Mouse (Mus musculus) MEL (cell line): Measurements from ENCODE around the gene Fmnl2. TPM values are rescaled to one million over a fixed set of nuclear protein-coding genes. Genes with fewer than 3 reads are reported as not detected.

Experiments
- DNase-seq: peaks from one replicate; pipeline ENCODE4 v3.0.0; 2011; ENCODE audit warnings: low read depth, low spot score
- H3K27ac ChIP-seq: 2 replicates; pipeline ENCODE4 v1.5.1; 2012; ENCODE audit warnings: low read depth, mild to moderate bottlenecking, control low read depth, low read length, moderate library complexity; ENCODE audit not compliant: control insufficient read depth
- H3K27me3 ChIP-seq, 2 experiments: fragments of 150-350 bp in 1 of 2; sonication (generic) in 1 of 2; 2 replicates each; pipeline ENCODE4 v1.6.1; 2012; ENCODE audit warnings: low read length in 2 of 2, mild to moderate bottlenecking in 2 of 2, improper control_type of control experiment in 1 of 2, moderate library complexity in 1 of 2; ENCODE audit not compliant: insufficient read depth in 2 of 2, control insufficient read depth in 1 of 2
- H3K36me3 ChIP-seq, 2 experiments: 2 replicates each; pipeline ENCODE4 v1.6.1; 2012 to 2014; ENCODE audit warnings: low read length in 2 of 2, improper control_type of control experiment in 1 of 2, inconsistent platforms in 1 of 2, mild to moderate bottlenecking in 1 of 2; ENCODE audit not compliant: insufficient read depth in 2 of 2, control insufficient read depth in 1 of 2
- H3K4me1 ChIP-seq, 2 experiments: fragments of 150-350 bp in 1 of 2; sonication (generic) in 1 of 2; 2 replicates each; pipeline ENCODE4 v1.6.1; 2012; ENCODE audit warnings: low read length in 2 of 2, improper control_type of control experiment in 1 of 2, mild to moderate bottlenecking in 1 of 2; ENCODE audit not compliant: insufficient read depth in 2 of 2, control insufficient read depth in 1 of 2
- H3K4me3 ChIP-seq, 2 experiments: fragments of 150-350 bp in 1 of 2; sonication (generic) in 1 of 2; 2 replicates each; pipeline ENCODE4 v1.5.1; 2012; ENCODE audit warnings: low read depth in 2 of 2, low read length in 2 of 2, mild to moderate bottlenecking in 2 of 2, moderate library complexity in 2 of 2, control low read depth in 1 of 2, improper control_type of control experiment in 1 of 2; ENCODE audit not compliant: control insufficient read depth in 1 of 2, insufficient read depth in 1 of 2
- H3K79me2 ChIP-seq: 2 replicates; pipeline ENCODE4 v1.6.1; 2012; ENCODE audit warnings: mild to moderate bottlenecking, low read length, moderate library complexity; ENCODE audit not compliant: control insufficient read depth, poor library complexity, insufficient read depth
- H3K9ac ChIP-seq: 2 replicates; pipeline ENCODE4 v1.6.1; 2012; ENCODE audit warnings: low read depth, mild to moderate bottlenecking, control low read depth, low read length, moderate library complexity; ENCODE audit not compliant: control insufficient read depth, poor library complexity, severe bottlenecking
- H3K9me3 ChIP-seq: fragments of 150-350 bp; sonication (generic); replicated peaks from 2 replicates; pipeline ENCODE4 v1.6.1; 2012; ENCODE audit warnings: mild to moderate bottlenecking, low read length, improper control_type of control experiment, moderate library complexity; ENCODE audit not compliant: insufficient read depth
- CHD1 ChIP-seq: IDR thresholded peaks from 2 replicates; pipeline ENCODE4 v1.6.1; 2012; ENCODE audit warnings: low read depth, mild to moderate bottlenecking, inconsistent platforms, low read length, improper control_type of control experiment
- E2F4 ChIP-seq: IDR thresholded peaks from 2 replicates; pipeline ENCODE4 v1.6.1; 2011; ENCODE audit warnings: low read depth, low read length, improper control_type of control experiment, borderline replicate concordance
- EP300 ChIP-seq, 2 experiments: IDR thresholded peaks; 2 replicates each; pipeline ENCODE4 v1.6.1; 2011; ENCODE audit warnings: improper control_type of control experiment in 2 of 2, low read length in 2 of 2, low read depth in 1 of 2, mild to moderate bottlenecking in 1 of 2
- ETS1 ChIP-seq: IDR thresholded peaks from 2 replicates; pipeline ENCODE4 v1.6.1; 2012; ENCODE audit warnings: low read depth, mild to moderate bottlenecking, inconsistent platforms, low read length, improper control_type of control experiment, moderate library complexity
- GABPA ChIP-seq: IDR thresholded peaks from 2 replicates; pipeline ENCODE4 v1.6.1; 2012; ENCODE audit warnings: low read depth, mild to moderate bottlenecking, inconsistent platforms, low read length, improper control_type of control experiment, moderate library complexity
- HCFC1 ChIP-seq: IDR thresholded peaks from 2 replicates; pipeline ENCODE4 v1.6.1; 2012; ENCODE audit warnings: low read depth, mild to moderate bottlenecking, inconsistent platforms, low read length, improper control_type of control experiment, moderate library complexity
- JUND ChIP-seq: IDR thresholded peaks from 2 replicates; pipeline ENCODE4 v1.6.1; 2011; ENCODE audit warnings: low read depth, mild to moderate bottlenecking, improper control_type of control experiment, low read length
- KAT2A ChIP-seq: conservative IDR thresholded peaks from 2 replicates; pipeline ENCODE4 v1.6.1; 2012; ENCODE audit warnings: low read depth, low read length, improper control_type of control experiment, inconsistent platforms
- MAX ChIP-seq: IDR thresholded peaks from 2 replicates; pipeline ENCODE4 v1.6.1; 2011; ENCODE audit warnings: low read length, improper control_type of control experiment
- MEF2A ChIP-seq: IDR thresholded peaks from 2 replicates; pipeline ENCODE4 v1.6.1; 2014; ENCODE audit warnings: low read depth, mild to moderate bottlenecking, inconsistent platforms, low read length, improper control_type of control experiment; ENCODE audit not compliant: poor library complexity, insufficient replicate concordance, severe bottlenecking; ENCODE audit errors: extremely low read depth
- MXI1 ChIP-seq: IDR thresholded peaks from 2 replicates; pipeline ENCODE4 v1.6.1; 2011; ENCODE audit warnings: mild to moderate bottlenecking, low read depth, low read length, improper control_type of control experiment
- MYB ChIP-seq: IDR thresholded peaks from 2 replicates; pipeline ENCODE4 v1.6.1; 2011; ENCODE audit warnings: mild to moderate bottlenecking, low read depth, low read length, improper control_type of control experiment
- MYC ChIP-seq: IDR thresholded peaks from 2 replicates; pipeline ENCODE4 v1.6.1; 2011; ENCODE audit warnings: low read depth, mild to moderate bottlenecking, low read length, improper control_type of control experiment, moderate library complexity
- NELFE ChIP-seq: IDR thresholded peaks from 2 replicates; pipeline ENCODE4 v1.6.1; 2011; ENCODE audit warnings: low read depth, low read length, improper control_type of control experiment
- POLR2A ChIP-seq, 2 experiments: IDR thresholded peaks; 2 replicates each; pipeline ENCODE4 v1.6.1; 2011 to 2012; ENCODE audit warnings: low read length in 2 of 2, mild to moderate bottlenecking in 2 of 2, control low read depth in 1 of 2, improper control_type of control experiment in 1 of 2, low read depth in 1 of 2, moderate library complexity in 1 of 2; ENCODE audit not compliant: control insufficient read depth in 1 of 2, insufficient read depth in 1 of 2, poor library complexity in 1 of 2
- POLR2AphosphoS2 ChIP-seq: IDR thresholded peaks from 2 replicates; pipeline ENCODE4 v1.6.1; 2011; ENCODE audit warnings: low read length, improper control_type of control experiment
- POLR2AphosphoS5 ChIP-seq: IDR thresholded peaks from 2 replicates; pipeline ENCODE4 v1.6.1; 2012; ENCODE audit warnings: low read depth, borderline replicate concordance, mild to moderate bottlenecking, inconsistent platforms, low read length, moderate library complexity, mixed read lengths
- RCOR1 ChIP-seq: IDR thresholded peaks from 2 replicates; pipeline ENCODE4 v1.6.1; 2012; ENCODE audit warnings: low read depth, mild to moderate bottlenecking, inconsistent platforms, low read length, improper control_type of control experiment
- SIN3A ChIP-seq: IDR thresholded peaks from 2 replicates; pipeline ENCODE4 v1.6.1; 2012; ENCODE audit warnings: low read length, improper control_type of control experiment, inconsistent platforms
- TAL1 ChIP-seq: IDR thresholded peaks from 2 replicates; pipeline ENCODE4 v1.6.1; 2012; ENCODE audit warnings: mild to moderate bottlenecking, inconsistent platforms, low read length, moderate library complexity, mixed read lengths
- UBTF ChIP-seq: IDR thresholded peaks from 2 replicates; pipeline ENCODE4 v1.6.1; 2012; ENCODE audit warnings: low read depth, mild to moderate bottlenecking, inconsistent platforms, low read length, improper control_type of control experiment, moderate library complexity, borderline replicate concordance; ENCODE audit not compliant: insufficient read depth
- USF1 ChIP-seq: IDR thresholded peaks from 2 replicates; pipeline ENCODE4 v1.6.1; 2014; ENCODE audit warnings: low read depth, mild to moderate bottlenecking, inconsistent platforms, low read length, improper control_type of control experiment, moderate library complexity
- ZC3H11A ChIP-seq: IDR thresholded peaks from 2 replicates; pipeline ENCODE4 v1.6.1; 2012; ENCODE audit warnings: low read depth, mild to moderate bottlenecking, inconsistent platforms, low read length, improper control_type of control experiment
- ZKSCAN1 ChIP-seq: IDR thresholded peaks from 2 replicates; pipeline ENCODE4 v1.6.1; 2012; ENCODE audit warnings: low read depth, mild to moderate bottlenecking, inconsistent platforms, low read length, improper control_type of control experiment, moderate library complexity
- ZMIZ1 ChIP-seq: IDR thresholded peaks from 2 replicates; pipeline ENCODE4 v1.6.1; 2012; ENCODE audit warnings: low read depth, mild to moderate bottlenecking, inconsistent platforms, low read length, improper control_type of control experiment, moderate library complexity
- polyA plus RNA-seq, 2 experiments: library from polyadenylated mRNA; stranded (reverse) in 1 of 2; unstranded in 1 of 2; fragments of >175 nt in 1 of 2; fragments of >200 nt in 1 of 2; gene quantifications; 2 replicates each; pipeline versions ENCODE4 v1.2.1 to v1.2.4; 2012; ENCODE audit warnings: low replicate concordance in 2 of 2, low read depth in 1 of 2; ENCODE audit not compliant: insufficient read length in 2 of 2, insufficient read depth in 1 of 2, missing spikeins in 1 of 2
- total RNA-seq: library from RNA; depleted of rRNA; stranded (reverse); fragments of 300-350 nt; gene quantifications from 2 replicates; pipeline ENCODE4 v1.2.3, GENCODE M21; 2012

Gene Fmnl2
- total and polyA plus RNA-seq, 3 experiments: not detected

DNA sequence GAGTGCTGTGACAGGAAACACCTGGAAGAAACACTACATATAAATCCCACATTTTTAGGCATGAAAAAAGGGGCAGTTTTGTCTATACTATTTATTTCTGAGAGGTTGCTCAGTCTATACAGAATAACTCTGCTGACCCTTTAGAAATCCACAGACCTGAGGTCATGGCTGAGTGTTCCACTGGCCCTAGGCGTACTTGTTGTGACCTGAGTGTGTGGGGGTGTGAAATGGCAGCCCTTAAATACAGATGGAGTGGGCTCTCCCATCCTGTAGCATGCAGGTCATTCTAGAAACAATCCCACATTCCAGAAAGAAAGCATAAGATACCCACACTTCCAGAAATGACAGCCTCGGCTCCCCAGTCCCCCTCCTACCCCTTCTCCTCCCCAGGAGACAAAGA, 180.6 kb downstream of the Fmnl2 start:
- Histone ChIP-seq H3K36me3 (no peaks in the 10 kb centered on the region), H3K9me3 (no peaks in the 10 kb centered on the region), H3K27ac (no peak overlapping the region), H3K27me3 (no peaks in the 10 kb centered on the region), H3K79me2 (no peaks in the 10 kb centered on the region; the same call in 1 of the 2 replicates), H3K9ac (no peak overlapping the region), H3K4me3 (no peak overlapping the region), H3K4me1 (no peaks in the 10 kb centered on the region)
- no peak for DNase-seq
- TF ChIP-seq CHD1 (no peak), GABPA (no peak), MYB (no peak), MYC (no peak), JUND (no peak), HCFC1 (no peak), USF1 (no peak), ZC3H11A (no peak), ZKSCAN1 (no peak), NELFE (no peak), ETS1 (no peak), MAX (no peak)

DNA sequence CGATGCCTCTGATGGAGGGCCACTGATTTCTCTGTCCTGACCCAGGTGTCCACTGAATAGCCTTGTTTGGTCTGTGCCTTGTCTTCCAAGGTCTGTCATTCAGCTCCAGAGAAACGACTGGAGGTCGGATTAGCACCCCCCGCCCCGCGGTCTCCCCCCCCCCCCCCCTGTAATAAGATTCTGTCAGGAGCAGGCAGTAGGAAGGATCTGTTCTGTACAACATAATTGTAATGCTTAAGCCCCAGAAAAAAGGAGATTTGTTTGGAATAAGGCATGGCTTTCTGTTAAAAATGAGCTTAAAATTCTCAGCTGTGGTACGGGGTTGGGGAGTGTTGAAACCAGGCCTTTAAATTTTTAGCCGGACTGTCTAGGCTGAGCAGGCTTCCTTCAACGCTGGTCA, 181.1 kb downstream of the Fmnl2 start:
- no peak for TF ChIP-seq RCOR1
- no peak for TF ChIP-seq MAX
- TF ChIP-seq MEF2A: no peak
- TF ChIP-seq EP300 (IDR thresholded peaks at IDR 0.05; ENCODE audit: low read depth in 1 of 2, low read length in 2 of 2): no peak
- TF ChIP-seq MYC: no peak
- TF ChIP-seq SIN3A: no peak
- no peak for TF ChIP-seq KAT2A
- no peak for TF ChIP-seq MXI1
- TF ChIP-seq NELFE: no peak
- no peak for TF ChIP-seq UBTF
- no peak for TF ChIP-seq E2F4
- TF ChIP-seq TAL1: no peak
- TF ChIP-seq ZMIZ1: no peak
- TF ChIP-seq POLR2AphosphoS2: no peak
- TF ChIP-seq POLR2A (IDR thresholded peaks at IDR 0.05; ENCODE audit: control insufficient read depth in 1 of 2, insufficient read depth in 1 of 2, low read depth in 1 of 2, low read length in 2 of 2, poor library complexity in 1 of 2): no peak
- no peak for TF ChIP-seq POLR2AphosphoS5
- no peak for TF ChIP-seq ZKSCAN1

More for the DNA sequence above, 181.1 kb downstream of the Fmnl2 start:
- H3K4me1 ChIP-seq: no peaks in the 10 kb centered on the region
- H3K4me3 ChIP-seq: no peak overlapping the region
- no peaks in the 10 kb centered on the region for H3K9me3 ChIP-seq
- no peak overlapping the region for H3K9ac ChIP-seq
- H3K27me3 ChIP-seq: no peaks in the 10 kb centered on the region
- no peaks in the 10 kb centered on the region; the same call in 1 of the 2 replicates for H3K79me2 ChIP-seq
- H3K36me3 ChIP-seq: no peaks in the 10 kb centered on the region
- no peak for DNase-seq
- H3K27ac ChIP-seq: no peak overlapping the region
